Mouse (Mus musculus): ENCODE measurements around the gene Zdhhc18.

- TF ChIP-seq CHD2 (IDR thresholded peaks at IDR 0.05; ENCODE audit: low read depth, low read length) (no peak), ZNF384 (IDR thresholded peaks at IDR 0.05; ENCODE audit: low read depth, low read length) (no peak), ZC3H11A (IDR thresholded peaks at IDR 0.05; ENCODE audit: borderline replicate concordance, low read depth, low read length) (no peak)
These were observed 45.4 kb upstream of the Zdhhc18 start for GRCm38 (mm10) chr4:133695363-133695762.
